Mouse (Mus musculus) embryonic fibroblast, embryonic 13.5 days (primary cell): ENCODE results near the gene Syn3. TPM values are rescaled to one million over a fixed set of nuclear protein-coding genes. Genes with fewer than 3 reads are reported as not detected.

Experiments
- H3K27ac ChIP-seq: 2 replicates; pipeline ENCODE4 v1.5.1; 2012; ENCODE audit warnings: low read length, control low read depth, inconsistent platforms; ENCODE audit not compliant: insufficient read depth
- H3K4me1 ChIP-seq: 2 replicates; pipeline ENCODE4 v1.6.1; 2011; ENCODE audit warnings: low read length; ENCODE audit not compliant: control insufficient read depth, insufficient read depth
- H3K4me3 ChIP-seq: 2 replicates; pipeline ENCODE4 v1.5.1; 2011; ENCODE audit warnings: mild to moderate bottlenecking, control low read depth, low read length; ENCODE audit not compliant: insufficient read depth
- CTCF ChIP-seq: IDR thresholded peaks from 2 replicates; pipeline ENCODE4 v1.5.1; 2011; ENCODE audit warnings: mild to moderate bottlenecking, control low read depth, low read length, moderate library complexity, borderline replicate concordance; ENCODE audit not compliant: insufficient read depth
- POLR2A ChIP-seq: IDR thresholded peaks from 2 replicates; pipeline ENCODE4 v1.6.1; 2011; ENCODE audit warnings: low read depth, mild to moderate bottlenecking, control low read depth, low read length, moderate library complexity
- polyA plus RNA-seq: library from polyadenylated mRNA; stranded (reverse); fragments of >200 nt; gene quantifications from 2 replicates; pipeline ENCODE4 v1.2.4, GENCODE M21; 2011; ENCODE audit warnings: low read depth; ENCODE audit not compliant: missing spikeins, insufficient read length

Syn3 gene
- polyA plus RNA-seq, 1 experiment = 1.4 TPM

DNA sequence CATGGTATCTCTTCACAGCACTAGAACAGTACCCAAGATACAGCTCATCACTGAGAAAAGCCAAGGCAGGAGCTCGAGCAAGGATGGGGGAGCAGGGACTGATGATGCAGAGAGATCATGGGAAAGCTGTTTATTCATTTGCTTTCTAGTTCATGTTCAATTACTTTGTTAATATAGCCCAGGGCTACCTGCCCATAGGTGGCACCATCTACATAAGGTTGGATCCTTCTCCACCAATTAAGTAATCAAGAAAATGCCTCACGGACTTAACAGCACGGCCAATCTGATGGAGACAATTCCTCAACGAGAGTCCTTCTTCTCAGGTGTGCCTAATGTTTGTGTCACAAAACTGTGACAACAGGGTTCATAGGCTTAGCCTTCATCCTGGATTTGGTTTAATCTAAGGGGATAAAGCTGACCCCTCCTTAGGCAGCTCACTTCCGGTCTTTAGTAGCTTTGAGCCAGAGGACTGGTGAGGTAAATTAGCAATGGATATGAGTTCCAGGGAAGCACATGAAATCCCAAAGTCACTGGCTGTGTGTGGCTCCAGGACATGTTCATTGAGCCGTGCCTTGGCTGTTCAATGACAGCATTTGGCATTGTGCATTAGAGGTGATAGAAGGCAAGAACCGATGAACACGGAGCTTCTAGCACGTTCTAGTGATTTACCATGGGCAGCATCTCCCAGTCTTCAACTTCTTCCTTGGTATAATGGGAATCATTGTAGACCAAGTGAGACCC, 423.6 kb downstream of the Syn3 start:
- Histone ChIP-seq H3K4me3 (no peak overlapping the region), H3K4me1 (no peaks in the 10 kb centered on the region), H3K27ac (no peak overlapping the region)
- TF ChIP-seq POLR2A = no peak
- TF ChIP-seq CTCF = no peak

DNA sequence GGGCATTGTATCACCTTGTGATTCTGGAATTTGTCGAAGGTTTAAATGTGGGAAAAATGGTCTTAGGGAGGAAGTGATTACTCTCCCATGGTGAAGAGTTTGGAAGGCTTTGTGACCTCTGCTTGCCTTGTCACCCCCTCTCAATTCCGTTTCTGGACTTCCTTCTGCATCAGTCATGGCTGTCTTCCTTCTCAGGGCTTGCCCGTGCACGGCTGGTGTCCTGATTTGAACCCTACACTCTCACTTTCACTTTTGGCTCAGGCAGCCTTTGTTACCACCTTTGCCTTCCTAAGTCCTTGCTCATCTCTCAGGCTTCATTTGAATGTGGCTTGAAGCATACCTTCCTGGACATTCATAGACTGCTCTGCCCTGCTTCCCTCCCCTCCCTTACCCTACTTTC, 424.6 kb downstream of the Syn3 start:
- Histone ChIP-seq H3K4me3 (no peak overlapping the region), H3K27ac (no peak overlapping the region), H3K4me1 (no peaks in the 10 kb centered on the region)
- TF ChIP-seq POLR2A = no peak
- no peak for TF ChIP-seq CTCF

DNA sequence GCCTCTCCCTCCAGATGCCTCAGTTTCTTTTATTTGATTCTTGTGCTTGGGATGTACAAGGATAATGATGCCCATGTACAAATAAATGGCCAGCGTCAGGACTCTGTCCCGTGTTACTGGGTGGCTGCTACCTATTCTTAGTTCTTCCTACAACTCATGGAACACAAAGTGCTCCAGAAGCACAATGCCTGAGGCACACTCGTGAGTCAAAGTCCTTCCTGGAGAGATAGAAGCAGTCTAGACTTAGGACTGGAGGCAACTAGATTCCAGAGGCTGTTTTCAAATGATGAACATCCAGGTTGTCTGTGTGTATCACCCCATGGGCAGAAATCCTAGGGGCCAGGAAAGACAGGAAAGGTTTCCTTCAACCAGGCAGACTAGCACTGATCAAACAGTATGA, 427.9 kb downstream of the Syn3 start:
- TF ChIP-seq CTCF = no peak
- TF ChIP-seq POLR2A = no peak
- Histone ChIP-seq H3K4me3 (no peak overlapping the region), H3K4me1 (no peaks in the 10 kb centered on the region), H3K27ac (no peak overlapping the region)

DNA sequence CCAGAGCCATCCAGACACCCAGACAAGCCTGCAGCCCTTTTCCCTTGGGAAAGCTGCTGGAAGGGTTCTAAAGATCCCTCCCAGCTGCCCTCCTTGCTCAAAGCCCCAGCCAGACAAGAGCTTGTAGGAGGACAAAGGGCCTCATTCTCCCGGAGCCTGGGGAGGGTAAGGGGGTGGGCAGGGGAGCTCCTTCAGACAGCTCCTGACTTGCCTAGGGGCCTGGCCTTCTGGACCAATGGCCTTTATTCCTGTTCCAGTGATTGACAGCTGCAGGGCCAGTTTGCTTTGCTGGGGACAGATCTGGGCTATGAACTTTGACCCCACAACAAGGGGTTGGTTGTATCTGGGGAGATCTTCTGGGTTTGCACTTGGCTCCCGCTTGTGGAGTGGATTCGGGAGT, 429.4 kb downstream of the Syn3 start:
- no peak overlapping the region for H3K4me3 ChIP-seq
- H3K4me1 ChIP-seq = 0 out of 2 replicates have a peak, but pooled peaks cover 4% of the 10 kb centered on the region
- H3K27ac ChIP-seq = no peak overlapping the region
- TF ChIP-seq POLR2A (no peak), CTCF (no peak)

DNA sequence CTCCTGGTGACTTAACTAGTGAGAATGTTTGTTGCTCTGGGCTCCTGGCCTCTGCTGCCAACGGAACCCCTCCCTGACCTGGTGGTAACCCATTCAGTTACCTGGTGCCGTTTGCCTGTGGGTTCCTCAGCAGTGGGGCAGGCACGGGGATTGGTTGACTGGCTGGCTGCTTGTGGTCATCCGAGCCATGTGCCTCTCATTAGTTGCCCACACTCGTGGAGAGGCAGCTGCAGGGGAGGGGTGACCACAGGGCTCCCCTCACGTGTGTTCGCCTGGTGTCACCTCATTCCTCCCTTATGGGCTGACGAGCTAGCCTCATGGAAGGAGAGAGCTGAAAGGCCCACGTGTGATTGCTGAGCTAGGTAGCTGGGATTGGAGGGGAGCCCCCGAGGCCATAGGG, 430.8 kb downstream of the Syn3 start:
- no peak for TF ChIP-seq POLR2A
- TF ChIP-seq CTCF = no peak
- no peak overlapping the region for H3K27ac ChIP-seq

DNA sequence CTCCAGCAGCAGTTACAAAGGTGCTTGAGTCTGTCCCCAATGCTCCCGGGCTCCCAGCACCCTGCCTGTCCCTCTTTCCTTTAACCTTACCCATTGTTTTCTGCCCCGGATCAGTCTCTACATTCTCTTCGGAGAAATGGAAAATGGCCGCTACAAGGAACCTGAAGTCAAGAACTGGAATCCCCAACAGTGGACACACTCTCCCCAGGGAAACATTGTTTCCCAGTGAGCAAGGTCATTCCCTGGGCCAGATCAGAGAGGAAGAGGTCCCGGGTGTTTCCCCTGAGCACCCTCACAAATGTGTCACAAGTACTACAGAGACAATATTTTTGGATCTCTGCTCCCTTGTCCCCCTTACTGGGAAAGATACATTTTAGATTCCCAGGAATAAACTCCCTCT, 432.0 kb downstream of the Syn3 start:
- TF ChIP-seq CTCF = no peak
- no peak for TF ChIP-seq POLR2A
- Histone ChIP-seq H3K27ac (no peak overlapping the region), H3K4me1 (0 out of 2 replicates have a peak, but pooled peaks cover 4% of the 10 kb centered on the region), H3K4me3 (no peak overlapping the region)

More for the DNA sequence above, 430.8 kb downstream of the Syn3 start:
- Histone ChIP-seq H3K4me3 (no peak overlapping the region), H3K4me1 (0 out of 2 replicates have a peak, but pooled peaks cover 4% of the 10 kb centered on the region)

DNA sequence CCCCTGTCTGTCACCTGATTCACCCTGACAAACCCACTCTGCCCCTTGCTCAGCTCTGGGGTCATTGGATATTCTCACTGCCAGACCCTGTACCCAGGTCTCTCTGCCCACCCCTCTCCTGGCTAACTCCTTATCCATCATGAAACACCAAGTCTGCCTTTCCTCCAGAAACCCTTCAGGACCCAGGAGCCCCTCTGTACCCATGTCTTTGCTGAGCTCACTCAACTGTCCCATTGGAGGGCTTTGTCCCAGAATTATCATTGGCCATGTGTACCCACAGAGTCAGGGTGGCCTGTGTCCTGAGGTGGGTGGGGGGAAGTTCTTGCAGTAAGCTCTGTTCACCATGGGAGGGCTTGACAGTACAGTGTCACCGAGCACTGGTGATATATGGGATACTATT, 433.0 kb downstream of the Syn3 start:
- no peak overlapping the region for H3K4me3 ChIP-seq
- H3K27ac ChIP-seq = no peak overlapping the region
- no peak for TF ChIP-seq CTCF
- H3K4me1 ChIP-seq = 0 out of 2 replicates have a peak, but pooled peaks cover 4% of the 10 kb centered on the region

DNA sequence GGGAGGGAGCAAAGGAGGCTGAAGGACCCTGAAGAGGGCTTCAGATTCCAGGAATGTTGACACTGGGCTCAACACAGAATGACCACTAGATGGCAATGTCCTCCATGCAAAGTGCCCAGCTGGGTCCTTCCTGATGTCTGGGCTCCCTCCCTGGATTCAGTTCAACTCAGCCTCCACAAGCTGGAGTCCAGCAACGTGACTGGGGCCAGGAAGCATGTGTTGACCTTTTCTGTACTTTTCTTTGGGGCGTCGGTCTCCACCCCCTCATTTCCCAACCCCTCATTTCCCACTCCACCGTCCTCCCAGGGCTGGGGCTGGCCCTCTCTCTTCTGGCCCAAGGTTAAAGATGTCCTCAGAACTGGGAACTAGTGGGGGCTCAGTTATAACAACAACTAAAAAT, 433.8 kb downstream of the Syn3 start:
- Histone ChIP-seq H3K4me1 (0 out of 2 replicates have a peak, but pooled peaks cover 4% of the 10 kb centered on the region), H3K4me3 (no peak overlapping the region), H3K27ac (no peak overlapping the region)
- TF ChIP-seq CTCF (peak; percentile 87), POLR2A (no peak)

DNA sequence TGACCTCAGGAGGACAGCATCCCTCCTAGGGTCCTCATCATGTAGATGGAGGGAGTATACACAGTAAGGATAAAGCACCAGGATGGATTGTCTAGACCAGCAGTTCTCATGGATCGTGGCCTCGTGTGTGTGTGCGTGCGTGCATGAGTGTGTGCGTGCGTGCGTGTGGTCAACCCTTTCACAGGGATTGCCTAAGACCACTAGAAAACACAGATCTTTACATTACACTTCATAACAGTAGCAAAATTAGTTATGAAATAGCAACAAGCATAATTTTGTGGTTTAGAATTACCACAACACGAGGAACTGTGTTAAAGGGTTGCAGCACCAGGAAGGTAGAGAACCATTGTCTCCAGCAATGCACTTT, 435.7 kb downstream of the Syn3 start:
- no peak for TF ChIP-seq CTCF
- TF ChIP-seq POLR2A = no peak
- 0 out of 2 replicates have a peak, but pooled peaks cover 4% of the 10 kb centered on the region for H3K4me1 ChIP-seq

DNA sequence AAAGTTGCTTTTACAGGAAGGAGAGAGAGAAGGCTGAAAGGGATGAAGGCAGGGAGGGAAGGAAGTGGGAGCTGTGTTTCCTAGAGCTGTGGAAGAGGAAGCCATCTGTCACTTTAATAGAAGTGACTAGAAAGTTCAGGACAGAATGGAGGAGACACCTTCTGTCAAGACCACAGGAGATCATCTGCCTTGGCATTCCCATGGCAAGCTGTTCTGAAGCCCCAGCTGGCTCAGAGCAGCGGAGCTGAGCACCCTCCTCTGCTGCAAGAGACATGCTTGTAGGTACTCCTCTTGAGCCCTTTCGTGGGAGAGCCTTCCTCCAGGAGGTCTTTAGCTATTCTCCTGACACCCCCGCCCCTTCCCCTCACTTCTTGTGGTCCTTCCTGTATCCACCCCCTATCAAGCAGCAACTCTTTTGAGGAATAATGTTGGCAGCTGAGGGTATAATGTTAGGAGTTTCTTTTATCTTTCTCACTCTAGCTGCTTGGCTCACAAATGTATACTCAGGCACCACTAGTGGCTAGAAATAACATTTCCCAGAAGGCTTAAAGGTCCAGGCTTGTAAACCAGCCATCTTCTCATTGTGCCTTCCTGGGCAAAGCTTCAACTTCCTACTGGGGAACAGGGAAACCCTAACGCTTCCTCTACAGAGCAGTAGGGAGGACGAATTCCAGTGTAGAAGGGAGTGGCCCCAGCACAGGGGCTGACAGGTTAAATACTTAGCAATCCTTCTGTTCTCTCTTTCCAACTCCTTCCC, 436.3 kb downstream of the Syn3 start:
- H3K4me3 ChIP-seq = no peak overlapping the region
- H3K4me1 ChIP-seq = 0 out of 2 replicates have a peak, but pooled peaks cover 4% of the 10 kb centered on the region
- TF ChIP-seq POLR2A (no peak), CTCF (no peak)
- no peak overlapping the region for H3K27ac ChIP-seq

More for the DNA sequence above, 435.7 kb downstream of the Syn3 start:
- Histone ChIP-seq H3K27ac (no peak overlapping the region), H3K4me3 (no peak overlapping the region)
